Mouse (Mus musculus): ENCODE data around the gene Brinp3. TPM values are rescaled to one million over a fixed set of nuclear protein-coding genes. Genes with fewer than 3 reads are reported as not detected.
"Not testable (repeated sequence)": the region's sequence is repeated elsewhere in the genome, so short reads cannot be mapped to it uniquely, and the experiment has no call there.

Gene Brinp3
- polyA plus RNA-seq, 2 experiments: 1.7 to 1.9 TPM

GRCm38 (mm10) chr1:146719556-146719955 lies 225.0 kb downstream of the Brinp3 start:
- H3K27ac ChIP-seq (replicated peaks; ENCODE audit: low read depth, low read length): no peak overlapping the region
- H3K36me3 ChIP-seq (ENCODE audit: control insufficient read depth, insufficient read depth, low read length): no peaks in the 10 kb centered on the region
- H3K27me3 ChIP-seq (ENCODE audit: control insufficient read depth, insufficient read depth, low read length): no peaks in the 10 kb centered on the region
- ATAC-seq (ENCODE audit: low FRiP score, low read depth) (no peak), DNase-seq (ENCODE audit: low spot score) (no peak)
- no peaks in the 10 kb centered on the region for H3K9me3 ChIP-seq (ENCODE audit: control insufficient read depth, low read length)
- no peak overlapping the region for H3K4me3 ChIP-seq (replicated peaks; ENCODE audit: low read length)
- H3K4me2 ChIP-seq (replicated peaks; ENCODE audit: low read depth, low read length, severe bottlenecking): no peak overlapping the region
- no peaks in the 10 kb centered on the region for H3K4me1 ChIP-seq (ENCODE audit: control insufficient read depth, insufficient read depth, low read length)
- no peak overlapping the region for H3K9ac ChIP-seq (ENCODE audit: low read depth, low read length, severe bottlenecking)
- WGBS: 75% methylated on average over 3 of the region's 3 CpGs
- no peak for TF ChIP-seq POLR2A (IDR thresholded peaks at IDR 0.05; ENCODE audit: borderline replicate concordance, extremely low read depth, insufficient read depth, insufficient read length)

DNA sequence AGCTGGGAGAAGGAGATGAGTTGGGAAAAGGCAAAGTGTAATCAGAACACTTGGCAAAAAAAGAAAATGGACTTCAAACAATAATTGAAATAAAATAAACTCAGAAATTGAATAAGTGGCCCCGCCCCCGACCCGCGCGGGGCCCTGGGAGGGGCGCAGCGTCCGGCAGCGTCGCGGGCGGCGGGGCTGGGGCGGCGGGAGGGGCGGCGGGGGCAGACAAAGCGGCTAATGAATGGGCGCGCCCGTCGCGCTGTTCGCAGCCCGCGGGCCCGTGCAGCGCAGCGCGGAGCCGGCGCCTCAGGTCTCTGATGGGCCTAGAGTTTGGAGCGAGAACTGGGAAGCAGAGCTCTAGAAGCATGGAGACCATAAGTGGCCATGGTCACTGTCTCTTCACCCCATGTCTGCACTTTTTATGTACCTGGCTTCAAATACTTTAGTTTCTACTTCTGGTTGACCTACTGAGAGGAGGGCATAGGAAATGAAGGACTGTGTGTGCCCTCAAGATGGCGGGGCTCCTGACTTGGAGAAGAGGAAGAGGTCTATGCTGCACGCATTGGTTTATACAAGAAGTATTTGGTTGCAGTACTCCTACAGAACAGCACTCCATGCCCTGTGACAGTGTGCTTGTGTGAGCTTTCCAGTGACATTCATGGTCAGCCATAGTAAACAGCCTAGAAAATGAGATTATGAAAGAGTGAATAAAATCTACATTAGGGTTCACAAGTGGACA lies 230.4 kb downstream of the Brinp3 start:
- H3K4me3 ChIP-seq (replicated peaks; ENCODE audit: low read length): peak overlapping the region; percentile 29
- peak; percentile 63; the same call in 1 of the 2 replicates for ATAC-seq (ENCODE audit: low FRiP score, low read depth)

DNA sequence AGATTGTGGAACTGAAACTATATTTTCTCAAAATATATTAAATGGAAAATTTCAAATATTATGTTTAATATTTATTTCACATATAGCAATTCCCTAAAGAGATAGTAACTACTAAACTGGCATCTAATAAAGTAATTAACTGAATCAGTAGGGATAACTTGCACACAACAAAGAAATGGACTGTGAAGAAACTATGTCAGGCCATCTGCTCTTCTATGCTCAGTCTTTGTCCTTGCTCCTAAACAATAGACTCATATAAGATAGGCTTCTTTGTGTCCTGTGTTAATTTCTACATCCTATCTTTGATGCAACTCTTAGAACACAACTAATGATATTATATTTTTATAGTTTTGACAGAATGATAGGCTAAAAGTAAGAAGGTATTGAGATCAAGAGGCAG lies 256.5 kb downstream of the Brinp3 start:
- H3K27me3 ChIP-seq (ENCODE audit: control insufficient read depth, insufficient read depth, low read length): no peaks in the 10 kb centered on the region
- H3K9ac ChIP-seq (ENCODE audit: low read depth, low read length, severe bottlenecking): no peak overlapping the region
- H3K4me1 ChIP-seq (ENCODE audit: control insufficient read depth, insufficient read depth, low read length): no peaks in the 10 kb centered on the region
- no peaks in the 10 kb centered on the region for H3K36me3 ChIP-seq (ENCODE audit: control insufficient read depth, insufficient read depth, low read length)
- TF ChIP-seq POLR2A (IDR thresholded peaks at IDR 0.05; ENCODE audit: borderline replicate concordance, extremely low read depth, insufficient read depth, insufficient read length): no peak
- no peak overlapping the region for H3K4me2 ChIP-seq (replicated peaks; ENCODE audit: low read depth, low read length, severe bottlenecking)
- H3K4me3 ChIP-seq (replicated peaks; ENCODE audit: low read length): no peak overlapping the region
- no peak for ATAC-seq (ENCODE audit: low FRiP score, low read depth)
- no peak overlapping the region for H3K27ac ChIP-seq (replicated peaks; ENCODE audit: low read depth, low read length)
- no peaks in the 10 kb centered on the region for H3K9me3 ChIP-seq (ENCODE audit: control insufficient read depth, low read length)
- DNase-seq (ENCODE audit: low spot score): no peak

More for the DNA sequence above, 230.4 kb downstream of the Brinp3 start:
- H3K9me3 ChIP-seq (ENCODE audit: control insufficient read depth, low read length); DNase-seq (ENCODE audit: low spot score); H3K4me1 ChIP-seq (ENCODE audit: control insufficient read depth, insufficient read depth, low read length); H3K36me3 ChIP-seq (ENCODE audit: control insufficient read depth, insufficient read depth, low read length); H3K27me3 ChIP-seq (ENCODE audit: control insufficient read depth, insufficient read depth, low read length); H3K27ac ChIP-seq (replicated peaks; ENCODE audit: low read depth, low read length): not testable (repeated sequence)
- Histone ChIP-seq H3K4me2 (replicated peaks; ENCODE audit: low read depth, low read length, severe bottlenecking) (peak overlapping the region; percentile 57), H3K9ac (ENCODE audit: low read depth, low read length, severe bottlenecking) (peak overlapping the region; percentile 31; the same call in 1 of the 2 replicates)
- WGBS: 4% methylated on average over 16 of the region's 35 CpGs

- no peaks in the 10 kb centered on the region for H3K9me3 ChIP-seq (ENCODE audit: control insufficient read depth, low read length)
- H3K4me1 ChIP-seq (ENCODE audit: control insufficient read depth, insufficient read depth, low read length): no peaks in the 10 kb centered on the region
- no peaks in the 10 kb centered on the region for H3K36me3 ChIP-seq (ENCODE audit: control insufficient read depth, insufficient read depth, low read length)
- no peak overlapping the region for H3K4me3 ChIP-seq (replicated peaks; ENCODE audit: low read length)
- DNase-seq (ENCODE audit: low spot score) (no peak), ATAC-seq (ENCODE audit: low FRiP score, low read depth) (no peak)
- 75% methylated on average over 4 of the region's 4 CpGs for WGBS
- H3K27me3 ChIP-seq (ENCODE audit: control insufficient read depth, insufficient read depth, low read length): no peaks in the 10 kb centered on the region
- no peak overlapping the region for H3K4me2 ChIP-seq (replicated peaks; ENCODE audit: low read depth, low read length, severe bottlenecking)
- TF ChIP-seq POLR2A (IDR thresholded peaks at IDR 0.05; ENCODE audit: borderline replicate concordance, extremely low read depth, insufficient read depth, insufficient read length): no peak
- H3K27ac ChIP-seq (replicated peaks; ENCODE audit: low read depth, low read length): no peak overlapping the region
- no peak overlapping the region for H3K9ac ChIP-seq (ENCODE audit: low read depth, low read length, severe bottlenecking)
Measured at GRCm38 (mm10) chr1:146783259-146783658, 288.7 kb downstream of the Brinp3 start.

- no peak for TF ChIP-seq POLR2A (IDR thresholded peaks at IDR 0.05; ENCODE audit: borderline replicate concordance, extremely low read depth, insufficient read depth, insufficient read length)
- Histone ChIP-seq H3K4me3 (replicated peaks; ENCODE audit: low read length) (no peak overlapping the region), H3K27me3 (ENCODE audit: control insufficient read depth, insufficient read depth, low read length) (no peaks in the 10 kb centered on the region), H3K9me3 (ENCODE audit: control insufficient read depth, low read length) (no peaks in the 10 kb centered on the region), H3K36me3 (ENCODE audit: control insufficient read depth, insufficient read depth, low read length) (no peaks in the 10 kb centered on the region), H3K27ac (replicated peaks; ENCODE audit: low read depth, low read length) (no peak overlapping the region), H3K4me1 (ENCODE audit: control insufficient read depth, insufficient read depth, low read length) (no peaks in the 10 kb centered on the region), H3K9ac (ENCODE audit: low read depth, low read length, severe bottlenecking) (no peak overlapping the region), H3K4me2 (replicated peaks; ENCODE audit: low read depth, low read length, severe bottlenecking) (no peak overlapping the region)
- WGBS: 58% methylated on average over 2 of the region's 2 CpGs
- no peak for ATAC-seq (ENCODE audit: low FRiP score, low read depth)
- DNase-seq (ENCODE audit: low spot score): no peak
Measured at GRCm38 (mm10) chr1:146787236-146787635, 292.7 kb downstream of the Brinp3 start.
